Mouse (Mus musculus) CD4-positive, CD25-positive, alpha-beta regulatory T cell (primary cell): ENCODE measurements around the gene Lyrm1. TPM values are rescaled to one million over a fixed set of nuclear protein-coding genes. Genes with fewer than 3 reads are reported as not detected.

Experiments used
- polyA plus RNA-seq: library from polyadenylated mRNA; unstranded; fragments of 100-300 nt; shearing (Covaris generic); gene quantifications from one replicate; pipeline ENCODE4 v1.2.1, GENCODE M21; 2017

Gene Lyrm1
- 18.5 TPM for polyA plus RNA-seq

DNA sequence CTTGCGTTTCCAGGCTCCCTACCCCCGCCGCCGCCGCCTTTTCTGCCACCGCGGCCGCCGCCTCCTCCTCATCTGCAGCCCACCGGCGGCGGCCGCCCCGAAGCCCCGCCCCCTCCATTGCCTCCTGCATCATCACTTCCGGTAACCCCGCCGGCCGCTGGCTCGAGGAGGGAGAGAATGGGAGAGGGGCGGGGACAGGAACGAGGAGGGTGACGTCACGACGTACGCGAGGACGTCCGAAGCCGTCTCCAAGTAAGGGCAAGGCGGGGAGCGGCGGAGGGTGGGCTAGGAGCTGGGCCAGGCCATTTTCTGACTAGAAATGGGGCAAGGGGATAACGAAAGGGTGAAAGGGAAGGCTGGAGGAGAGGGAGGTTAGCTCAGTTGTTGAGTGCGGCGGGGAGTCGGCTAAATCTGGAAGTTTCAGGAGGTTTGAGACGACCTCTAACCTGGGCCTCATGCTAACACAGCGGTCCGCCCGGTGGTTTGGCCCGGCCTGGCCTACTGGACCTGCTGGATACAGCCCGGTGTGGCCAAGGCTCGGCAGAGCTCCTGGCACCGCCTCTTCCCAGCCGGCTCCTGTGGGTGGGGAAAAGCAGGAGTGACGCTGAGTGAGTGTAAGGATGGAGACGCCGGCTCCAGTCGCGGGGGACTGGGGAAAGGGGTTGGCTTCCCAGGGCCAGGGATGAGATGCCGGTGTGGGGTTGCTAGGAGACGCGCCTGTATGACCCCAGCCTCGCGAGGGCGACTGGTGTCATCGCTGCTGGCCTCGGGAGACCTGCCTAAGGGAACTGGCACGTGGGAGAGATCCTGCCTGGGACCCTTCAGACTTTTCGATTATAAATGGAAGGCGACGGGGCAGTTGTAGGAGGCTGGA, at the start of gene Lyrm1, which contains the start of gene Dcun1d3:
Lyrm1 (plus strand) TSS at position 223 of the 874 bp plus-strand sequence.
Dcun1d3 (minus strand) TSS at position 660 of the 874 bp plus-strand sequence.

Other genes with a start within 250 kb of the Lyrm1 start
- not detected for gene Acsm4, start 205.8 kb upstream of the Lyrm1 start, polyA plus RNA-seq
- 83.6 TPM for gene Thumpd1, start 175.1 kb upstream of the Lyrm1 start, polyA plus RNA-seq
- 0.13 TPM for gene Acsm3, start 134.9 kb upstream of the Lyrm1 start, polyA plus RNA-seq
- 46.5 TPM for gene Rexo5, start 101.9 kb upstream of the Lyrm1 start, polyA plus RNA-seq
- gene Eri2, start 101.8 kb upstream of the Lyrm1 start, polyA plus RNA-seq = 11.5 TPM
- gene Dcun1d3, start 437 bp downstream of the Lyrm1 start, polyA plus RNA-seq = 15.3 TPM
- 0.04 TPM for gene Dnah3, start 199.4 kb downstream of the Lyrm1 start, polyA plus RNA-seq
- gene Tmem159, start 206.5 kb downstream of the Lyrm1 start, polyA plus RNA-seq = 2.6 TPM
- not detected for gene Zp2, start 249.4 kb downstream of the Lyrm1 start, polyA plus RNA-seq